Comparison of ENCODE assay signal across 8 mouse cellular contexts in genomic region chrX:135652173-135652772, GRCm38 (mm10). TPM values are rescaled to one million over a fixed set of nuclear protein-coding genes. Genes with fewer than 3 reads are reported as not detected.
DNase-seq lines count a peak whose midpoint lies in the region; ATAC-seq and TF ChIP-seq lines count a peak whose summit lies in the region.
"Had no signal": no experiment of that assay in that cellular context is flagged by ENCODE, and none has a peak within 500 bp of the region (broad histone marks: within the 10 kb centered on the region; RNA-seq: fewer than 3 reads in every experiment).

No protein-coding gene starts in this region.

- no peaks in the 10 kb centered on the region for H3K4me1 ChIP-seq in kidney, embryonic 14.5 days (ENCODE audit: control insufficient read depth, insufficient read depth, low read length)
- no peaks in the 10 kb centered on the region for H3K4me1 ChIP-seq in ES-E14 (ENCODE audit: control insufficient read depth in 2 of 2, insufficient read depth in 2 of 2, low read length in 2 of 2, poor library complexity in 1 of 2)
- H3K4me1 ChIP-seq in limb, embryonic 11.5 days (ENCODE audit: control insufficient read depth, insufficient read depth, low read length) = no peaks in the 10 kb centered on the region
- H3K4me1 ChIP-seq: lung, embryonic 15.5 days had no signal

- no peaks in the 10 kb centered on the region for H3K9me3 ChIP-seq in kidney, embryonic 14.5 days (ENCODE audit: control insufficient read depth, low read length)
- H3K9me3 ChIP-seq in ES-E14 (ENCODE audit: control insufficient read depth, insufficient read depth, low read depth, low read length) = no peaks in the 10 kb centered on the region
- no peaks in the 10 kb centered on the region for H3K9me3 ChIP-seq in limb, embryonic 11.5 days (ENCODE audit: control insufficient read depth, low read length)
- H3K9me3 ChIP-seq: lung, embryonic 15.5 days had no signal

- 53% methylated on average over 9 of the region's 9 CpGs for WGBS in kidney, embryonic 14.5 days
- 57% methylated on average over 9 of the region's 9 CpGs for WGBS in limb, embryonic 11.5 days

- in situ Hi-C loops in ES-E14 (cut with MboI; ENCODE audit: low sequenced_read_pairs in 2 of 2, unreplicated experiment in 2 of 2) = no loop called here

- H3K4me3 ChIP-seq in kidney, embryonic 14.5 days (ENCODE audit: low read length) = no peak overlapping the region
- H3K4me3 ChIP-seq in ES-E14 (ENCODE audit: insufficient read depth in 1 of 2, low read depth in 1 of 2, low read length in 2 of 2, poor library complexity in 1 of 2, severe bottlenecking in 1 of 2) = no peak overlapping the region
- H3K4me3 ChIP-seq in limb, embryonic 11.5 days (ENCODE audit: low read depth, low read length) = no peak overlapping the region
- H3K4me3 ChIP-seq: lung, embryonic 15.5 days had no signal

- H3K27me3 ChIP-seq in kidney, embryonic 14.5 days (ENCODE audit: control insufficient read depth, insufficient read depth, low read length) = no peaks in the 10 kb centered on the region
- no peaks in the 10 kb centered on the region for H3K27me3 ChIP-seq in limb, embryonic 11.5 days (ENCODE audit: control insufficient read depth, insufficient read depth, low read length)
- H3K27me3 ChIP-seq: lung, embryonic 15.5 days had no signal

- peak; percentile 1 for DNase-seq in kidney, postnatal 14 days
- peak; percentile 8 for DNase-seq in ES-E14 (ENCODE audit: low read depth, low spot score)
- DNase-seq in adrenal gland, postnatal 25 days = peak; percentile 24
- DNase-seq in frontal cortex, adult 2 months (ENCODE audit: extremely low spot score in 1 of 2, low spot score in 1 of 2) = peak; percentile 33 to 57
- peak; percentile 26 for DNase-seq in limb, embryonic 11.5 days (ENCODE audit: low spot score)
- DNase-seq in telencephalon, adult 2 months (ENCODE audit: low read depth, low spot score) = peak; percentile 59

- H3K9ac ChIP-seq in kidney, embryonic 14.5 days (ENCODE audit: low read depth, low read length) = no peak overlapping the region
- H3K9ac ChIP-seq in ES-E14 (ENCODE audit: insufficient read depth, low read depth, low read length, poor library complexity, severe bottlenecking) = no peak overlapping the region
- H3K9ac ChIP-seq in limb, embryonic 11.5 days (ENCODE audit: low read length) = no peak overlapping the region
- H3K9ac ChIP-seq: lung, embryonic 15.5 days had no signal

- H3K27ac ChIP-seq in kidney, embryonic 14.5 days (ENCODE audit: low read depth, low read length) = no peak overlapping the region
- no peak overlapping the region for H3K27ac ChIP-seq in ES-E14 (ENCODE audit: insufficient read depth, low read depth, low read length, poor library complexity, severe bottlenecking)
- H3K27ac ChIP-seq in limb, embryonic 11.5 days (replicated peaks; ENCODE audit: low read depth, low read length) = no peak overlapping the region
- H3K27ac ChIP-seq: lung, embryonic 15.5 days had no signal

- H3K36me3 ChIP-seq in kidney, embryonic 14.5 days (ENCODE audit: control insufficient read depth, insufficient read depth, low read length) = no peaks in the 10 kb centered on the region
- no peaks in the 10 kb centered on the region for H3K36me3 ChIP-seq in ES-E14 (ENCODE audit: control insufficient read depth, insufficient read depth, low read length, poor library complexity, severe bottlenecking)
- no peaks in the 10 kb centered on the region for H3K36me3 ChIP-seq in limb, embryonic 11.5 days (ENCODE audit: control insufficient read depth, insufficient read depth, low read length)
- H3K36me3 ChIP-seq: lung, embryonic 15.5 days had no signal

- no peak overlapping the region for H3K4me2 ChIP-seq in kidney, embryonic 14.5 days (replicated peaks; ENCODE audit: low read depth, low read length)
- H3K4me2 ChIP-seq in limb, embryonic 11.5 days (ENCODE audit: low read depth, severe bottlenecking) = no peak overlapping the region
- H3K4me2 ChIP-seq: lung, embryonic 15.5 days had no signal

- ATAC-seq in kidney, embryonic 14.5 days (ENCODE audit: low FRiP score, low TSS enrichment) = no peak
- no peak for ATAC-seq in limb, embryonic 11.5 days (ENCODE audit: insufficient number of reproducible peaks, low FRiP score, low TSS enrichment, low read depth)

TF ChIP-seq in ES-E14, 5 proteins besides CTCF, POLR2A, EP300 and RAD21:
- TF ChIP-seq ZNF384 (IDR thresholded peaks at IDR 0.05; ENCODE audit: low read depth, low read length) = no peak
- no peak for TF ChIP-seq MAFK (IDR thresholded peaks at IDR 0.05; ENCODE audit: insufficient read depth, low read depth, low read length)
- TF ChIP-seq CHD2 (IDR thresholded peaks at IDR 0.05; ENCODE audit: low read depth, low read length) = no peak
- no peak for TF ChIP-seq ZC3H11A (IDR thresholded peaks at IDR 0.05; ENCODE audit: borderline replicate concordance, low read depth, low read length)
- TF ChIP-seq HCFC1 (IDR thresholded peaks at IDR 0.05; ENCODE audit: borderline replicate concordance, insufficient read depth, low read length) = no peak

RNA-seq across cellular contexts. Expression of gene Prame, which starts 24.8 kb away (rescaled TPM):
- not detected in 2 replicates for polyA plus RNA-seq in kidney, embryonic 14.5 days (2014; fragmentation: Nextera tagmentation; extraction: Ambion mirVana)
- 0.18 TPM in 1 of 2 replicates, not detected in the other for total RNA-seq in ES-E14 (2012; rRNA removed)
- not detected in 2 replicates for total RNA-seq in adrenal gland, postnatal 25 days (2021)
- not detected in 2 replicates for polyA plus RNA-seq in frontal cortex, adult 2 months (2012; rRNA removed)
- polyA plus RNA-seq in limb, embryonic 11.5 days (2014; fragmentation: Nextera tagmentation; extraction: Ambion mirVana) = not detected in 2 replicates
- polyA plus RNA-seq: lung, embryonic 15.5 days had no signal

RNA-seq across cellular contexts. Expression of gene Tcp11x2, which starts 41.3 kb away (rescaled TPM):
- polyA plus RNA-seq in kidney, embryonic 14.5 days (2014; fragmentation: Nextera tagmentation; extraction: Ambion mirVana) = not detected in 2 replicates
- total RNA-seq in ES-E14 (2012; rRNA removed) = 0.67 and 0.85 TPM in 2 replicates
- not detected in 2 replicates for total RNA-seq in adrenal gland, postnatal 25 days (2021)
- not detected in 2 replicates for polyA plus RNA-seq in frontal cortex, adult 2 months (2012; rRNA removed)
- 0.08 TPM in 1 of 2 replicates, not detected in the other for polyA plus RNA-seq in limb, embryonic 11.5 days (2014; fragmentation: Nextera tagmentation; extraction: Ambion mirVana)
- polyA plus RNA-seq: lung, embryonic 15.5 days had no signal

RNA-seq across cellular contexts. Expression of gene Nxf7, which starts 53.7 kb away (rescaled TPM):
- not detected in 2 replicates for polyA plus RNA-seq in kidney, embryonic 14.5 days (2014; fragmentation: Nextera tagmentation; extraction: Ambion mirVana)
- total RNA-seq in ES-E14 (2012; rRNA removed) = 2.8 and 12.7 TPM in 2 replicates
- total RNA-seq in adrenal gland, postnatal 25 days (2021) = not detected in 2 replicates
- polyA plus RNA-seq in frontal cortex, adult 2 months (2012; rRNA removed) = 4.3 and 5.0 TPM in 2 replicates
- polyA plus RNA-seq in limb, embryonic 11.5 days (2014; fragmentation: Nextera tagmentation; extraction: Ambion mirVana) = 0.15 TPM in 1 of 2 replicates, not detected in the other
- polyA plus RNA-seq: lung, embryonic 15.5 days had no signal

Comparison
In these comparisons a context has a peak if more than half of its experiments do, and no peak if none do; other contexts are left out.
1. DNase-seq: peak in every context shown above with its lines; median percentile 59 in telencephalon, adult 2 months; 45 in frontal cortex, adult 2 months; 26 in limb, embryonic 11.5 days; 24 in adrenal gland, postnatal 25 days; 8 in ES-E14; 1 in kidney, postnatal 14 days.